Mouse (Mus musculus): ENCODE data around the gene Tenm3. TPM values are rescaled to one million over a fixed set of nuclear protein-coding genes. Genes with fewer than 3 reads are reported as not detected.

Tenm3 gene
- polyA plus RNA-seq, 1 experiment from 2014 or later, result 36.1 TPM

GRCm38 (mm10) chr8:48535833-48536232 lies 307.9 kb downstream of the Tenm3 start:
- Histone ChIP-seq H3K4me1 (ENCODE audit: control insufficient read depth, insufficient read depth, low read length) (no peaks in the 10 kb centered on the region), H3K27ac (ENCODE audit: low read depth, low read length) (no peak overlapping the region), H3K4me2 (ENCODE audit: low read depth) (no peak overlapping the region), H3K27me3 (ENCODE audit: control insufficient read depth, insufficient read depth, low read length) (no peaks in the 10 kb centered on the region), H3K4me3 (ENCODE audit: low read depth, low read length) (no peak overlapping the region), H3K36me3 (ENCODE audit: control insufficient read depth, insufficient read depth, low read length) (no peaks in the 10 kb centered on the region), H3K9me3 (ENCODE audit: control insufficient read depth, low read length) (no peaks in the 10 kb centered on the region), H3K9ac (ENCODE audit: low read length) (no peak overlapping the region)
- 91% methylated on average over 3 of the region's 3 CpGs for WGBS
- ATAC-seq (ENCODE audit: insufficient read depth, low FRiP score, low TSS enrichment) (no peak), DNase-seq (ENCODE audit: low spot score) (no peak)

- Histone ChIP-seq H3K4me3 (ENCODE audit: low read depth, low read length) (no peak overlapping the region), H3K27me3 (ENCODE audit: control insufficient read depth, insufficient read depth, low read length) (no peaks in the 10 kb centered on the region), H3K9ac (ENCODE audit: low read length) (no peak overlapping the region), H3K4me2 (ENCODE audit: low read depth) (no peak overlapping the region), H3K9me3 (ENCODE audit: control insufficient read depth, low read length) (no peaks in the 10 kb centered on the region), H3K27ac (ENCODE audit: low read depth, low read length) (no peak overlapping the region), H3K4me1 (ENCODE audit: control insufficient read depth, insufficient read depth, low read length) (no peaks in the 10 kb centered on the region), H3K36me3 (ENCODE audit: control insufficient read depth, insufficient read depth, low read length) (no peaks in the 10 kb centered on the region)
- DNase-seq (ENCODE audit: low spot score), result no peak
- 89% methylated on average over 5 of the region's 5 CpGs for WGBS
- ATAC-seq (ENCODE audit: insufficient read depth, low FRiP score, low TSS enrichment), result no peak
These were observed 312.0 kb downstream of the Tenm3 start for GRCm38 (mm10) chr8:48531795-48532194.

DNA sequence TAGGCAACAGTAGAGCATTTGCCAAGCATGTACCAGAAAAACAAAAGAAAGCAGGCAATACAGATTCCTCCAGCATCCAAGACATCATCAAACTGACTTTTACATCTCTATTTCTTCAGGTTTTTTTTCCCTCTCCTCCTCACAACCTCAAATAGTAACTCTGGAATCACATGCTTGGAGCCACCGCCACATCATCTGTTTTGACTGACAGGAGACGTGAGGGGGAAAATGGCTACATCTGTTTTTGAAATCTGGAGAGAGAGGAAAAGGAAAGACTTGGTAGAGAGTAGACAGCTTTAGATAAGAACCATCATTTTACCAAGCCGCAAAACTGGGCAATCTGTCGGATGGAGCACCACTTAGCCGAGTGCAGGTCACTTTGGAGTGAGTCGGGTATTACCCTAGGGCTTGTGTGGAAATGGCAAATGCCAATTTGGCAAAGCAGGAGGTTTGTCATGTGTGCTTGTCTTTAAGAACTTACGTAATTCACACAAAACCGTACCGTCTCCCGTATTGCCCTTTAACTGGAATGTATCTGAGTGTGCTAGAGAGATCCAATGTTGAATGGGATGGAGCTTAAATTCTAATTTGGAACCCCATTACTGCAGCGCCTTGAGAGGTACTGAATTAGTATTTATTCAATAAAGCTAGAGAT lies 312.7 kb downstream of the Tenm3 start:
- Histone ChIP-seq H3K36me3 (ENCODE audit: control insufficient read depth, insufficient read depth, low read length) (no peaks in the 10 kb centered on the region), H3K9me3 (ENCODE audit: control insufficient read depth, low read length) (no peaks in the 10 kb centered on the region), H3K4me1 (ENCODE audit: control insufficient read depth, insufficient read depth, low read length) (no peaks in the 10 kb centered on the region), H3K4me3 (ENCODE audit: low read depth, low read length) (no peak overlapping the region), H3K9ac (ENCODE audit: low read length) (no peak overlapping the region), H3K27ac (ENCODE audit: low read depth, low read length) (no peak overlapping the region), H3K27me3 (ENCODE audit: control insufficient read depth, insufficient read depth, low read length) (no peaks in the 10 kb centered on the region), H3K4me2 (ENCODE audit: low read depth) (no peak overlapping the region)
- ATAC-seq (ENCODE audit: insufficient read depth, low FRiP score, low TSS enrichment), result no peak
- WGBS, result 93% methylated on average over 11 of the region's 11 CpGs
- DNase-seq (ENCODE audit: low spot score), result no peak

DNA sequence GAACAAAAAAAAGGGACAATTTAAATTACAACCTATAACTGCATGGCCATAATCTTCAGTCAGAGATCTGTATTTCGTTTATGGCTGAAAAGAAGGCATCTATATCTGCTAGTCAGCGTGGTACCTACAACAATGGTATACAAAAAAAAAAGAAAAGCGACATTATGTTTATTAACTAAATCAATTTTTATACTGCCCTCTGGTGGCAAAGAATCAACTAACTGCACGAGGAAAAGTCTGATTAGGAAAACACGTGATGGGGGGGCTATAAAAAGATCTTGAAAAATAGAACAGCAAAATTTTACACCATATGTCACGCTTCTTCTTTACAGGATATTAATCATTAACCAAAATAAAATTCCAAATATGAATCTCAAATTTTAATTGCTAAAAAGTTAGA lies 316.3 kb downstream of the Tenm3 start:
- Histone ChIP-seq H3K27me3 (ENCODE audit: control insufficient read depth, insufficient read depth, low read length) (no peaks in the 10 kb centered on the region), H3K36me3 (ENCODE audit: control insufficient read depth, insufficient read depth, low read length) (no peaks in the 10 kb centered on the region), H3K4me2 (ENCODE audit: low read depth) (no peak overlapping the region), H3K4me3 (ENCODE audit: low read depth, low read length) (no peak overlapping the region), H3K9ac (ENCODE audit: low read length) (no peak overlapping the region), H3K4me1 (ENCODE audit: control insufficient read depth, insufficient read depth, low read length) (no peaks in the 10 kb centered on the region), H3K9me3 (ENCODE audit: control insufficient read depth, low read length) (no peaks in the 10 kb centered on the region), H3K27ac (ENCODE audit: low read depth, low read length) (no peak overlapping the region)
- DNase-seq (ENCODE audit: low spot score) (no peak), ATAC-seq (ENCODE audit: insufficient read depth, low FRiP score, low TSS enrichment) (no peak)
- WGBS, result 54% methylated on average over 6 of the region's 6 CpGs

GRCm38 (mm10) chr8:48522536-48523123 lies 321.1 kb downstream of the Tenm3 start:
- no peaks in the 10 kb centered on the region for H3K27me3 ChIP-seq (ENCODE audit: control insufficient read depth, insufficient read depth, low read length)
- no peak for DNase-seq (ENCODE audit: low spot score)
- no peaks in the 10 kb centered on the region for H3K9me3 ChIP-seq (ENCODE audit: control insufficient read depth, low read length)
- H3K27ac ChIP-seq (ENCODE audit: low read depth, low read length), result no peak overlapping the region
- no peaks in the 10 kb centered on the region for H3K4me1 ChIP-seq (ENCODE audit: control insufficient read depth, insufficient read depth, low read length)
- 92% methylated on average over 4 of the region's 4 CpGs for WGBS
- H3K4me2 ChIP-seq (ENCODE audit: low read depth), result no peak overlapping the region
- no peak overlapping the region for H3K4me3 ChIP-seq (ENCODE audit: low read depth, low read length)
- no peak overlapping the region for H3K9ac ChIP-seq (ENCODE audit: low read length)
- H3K36me3 ChIP-seq (ENCODE audit: control insufficient read depth, insufficient read depth, low read length), result no peaks in the 10 kb centered on the region
- ATAC-seq (ENCODE audit: insufficient read depth, low FRiP score, low TSS enrichment), result no peak

- WGBS, result 85% methylated on average over 8 of the region's 8 CpGs
- H3K36me3 ChIP-seq (ENCODE audit: control insufficient read depth, insufficient read depth, low read length), result no peaks in the 10 kb centered on the region
These were observed 321.7 kb downstream of the Tenm3 start for GRCm38 (mm10) chr8:48522004-48522403.

GRCm38 (mm10) chr8:48517431-48517830 lies 326.3 kb downstream of the Tenm3 start:
- Histone ChIP-seq H3K9me3 (ENCODE audit: control insufficient read depth, low read length) (no peaks in the 10 kb centered on the region), H3K4me1 (ENCODE audit: control insufficient read depth, insufficient read depth, low read length) (no peaks in the 10 kb centered on the region), H3K4me3 (ENCODE audit: low read depth, low read length) (no peak overlapping the region), H3K9ac (ENCODE audit: low read length) (no peak overlapping the region), H3K36me3 (ENCODE audit: control insufficient read depth, insufficient read depth, low read length) (no peaks in the 10 kb centered on the region), H3K27me3 (ENCODE audit: control insufficient read depth, insufficient read depth, low read length) (no peaks in the 10 kb centered on the region), H3K27ac (ENCODE audit: low read depth, low read length) (no peak overlapping the region), H3K4me2 (ENCODE audit: low read depth) (no peak overlapping the region)
- DNase-seq (ENCODE audit: low spot score) (no peak), ATAC-seq (ENCODE audit: insufficient read depth, low FRiP score, low TSS enrichment) (no peak)

More at GRCm38 (mm10) chr8:48522004-48522403, 321.7 kb downstream of the Tenm3 start:
- Histone ChIP-seq H3K4me2 (ENCODE audit: low read depth) (no peak overlapping the region), H3K9ac (ENCODE audit: low read length) (no peak overlapping the region), H3K4me3 (ENCODE audit: low read depth, low read length) (no peak overlapping the region), H3K4me1 (ENCODE audit: control insufficient read depth, insufficient read depth, low read length) (no peaks in the 10 kb centered on the region), H3K27ac (ENCODE audit: low read depth, low read length) (no peak overlapping the region), H3K27me3 (ENCODE audit: control insufficient read depth, insufficient read depth, low read length) (no peaks in the 10 kb centered on the region), H3K9me3 (ENCODE audit: control insufficient read depth, low read length) (no peaks in the 10 kb centered on the region)
- DNase-seq (ENCODE audit: low spot score), result no peak
- no peak for ATAC-seq (ENCODE audit: insufficient read depth, low FRiP score, low TSS enrichment)

DNA sequence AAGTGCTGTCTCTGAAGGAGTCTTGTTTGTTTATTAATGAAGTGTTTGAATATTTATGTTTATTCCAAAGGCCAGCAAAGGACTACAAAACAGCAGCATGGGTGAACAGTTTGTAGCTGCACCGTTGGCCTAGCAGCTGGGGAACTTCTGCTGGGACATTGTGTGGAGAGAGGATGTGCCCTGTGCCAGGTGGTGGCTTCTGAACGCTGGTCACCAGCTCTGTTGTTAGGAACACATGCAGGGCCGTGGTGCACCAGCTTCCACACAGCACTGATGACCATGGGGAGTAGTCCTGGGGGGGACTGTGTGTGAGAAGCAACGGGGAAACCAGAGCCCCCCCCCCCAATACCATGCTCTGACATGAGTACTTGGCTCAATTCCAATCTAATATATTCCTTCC lies 329.5 kb downstream of the Tenm3 start:
- H3K4me3 ChIP-seq (ENCODE audit: low read depth, low read length), result no peak overlapping the region
- H3K4me1 ChIP-seq (ENCODE audit: control insufficient read depth, insufficient read depth, low read length), result no peaks in the 10 kb centered on the region
- no peak overlapping the region for H3K27ac ChIP-seq (ENCODE audit: low read depth, low read length)
- no peaks in the 10 kb centered on the region for H3K27me3 ChIP-seq (ENCODE audit: control insufficient read depth, insufficient read depth, low read length)
- DNase-seq (ENCODE audit: low spot score) (no peak), ATAC-seq (ENCODE audit: insufficient read depth, low FRiP score, low TSS enrichment) (no peak)
- WGBS, result 90% methylated on average over 4 of the region's 4 CpGs
- H3K36me3 ChIP-seq (ENCODE audit: control insufficient read depth, insufficient read depth, low read length), result no peaks in the 10 kb centered on the region
- no peaks in the 10 kb centered on the region for H3K9me3 ChIP-seq (ENCODE audit: control insufficient read depth, low read length)
- no peak overlapping the region for H3K9ac ChIP-seq (ENCODE audit: low read length)
- H3K4me2 ChIP-seq (ENCODE audit: low read depth), result no peak overlapping the region

DNA sequence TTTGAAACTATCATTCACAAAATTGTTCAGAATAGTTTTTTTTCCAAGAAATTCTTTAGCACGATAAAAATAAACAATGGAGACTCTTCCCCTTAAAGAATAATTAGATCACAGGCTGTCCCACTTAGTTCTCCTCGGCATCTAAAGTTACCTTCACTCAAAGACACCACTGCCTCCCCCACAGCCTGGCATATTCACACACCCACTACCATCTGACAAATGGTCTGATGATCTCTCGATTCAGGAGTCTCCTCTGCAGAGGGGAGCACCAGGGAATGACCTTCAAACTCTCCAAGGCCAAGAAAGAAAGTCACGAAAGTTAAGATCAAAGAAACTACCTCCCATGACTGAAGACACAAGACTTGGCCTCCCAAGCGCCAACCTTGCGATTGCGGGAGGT lies 329.9 kb downstream of the Tenm3 start:
- DNase-seq (ENCODE audit: low spot score), result no peak
- Histone ChIP-seq H3K27ac (ENCODE audit: low read depth, low read length) (no peak overlapping the region), H3K4me1 (ENCODE audit: control insufficient read depth, insufficient read depth, low read length) (peaks cover 2% of the 10 kb centered on the region; the same call in 1 of the 2 replicates), H3K9ac (ENCODE audit: low read length) (no peak overlapping the region), H3K4me2 (ENCODE audit: low read depth) (no peak overlapping the region), H3K4me3 (ENCODE audit: low read depth, low read length) (no peak overlapping the region), H3K9me3 (ENCODE audit: control insufficient read depth, low read length) (no peaks in the 10 kb centered on the region), H3K36me3 (ENCODE audit: control insufficient read depth, insufficient read depth, low read length) (no peaks in the 10 kb centered on the region), H3K27me3 (ENCODE audit: control insufficient read depth, insufficient read depth, low read length) (no peaks in the 10 kb centered on the region)
- WGBS, result 91% methylated on average over 7 of the region's 7 CpGs
- ATAC-seq (ENCODE audit: insufficient read depth, low FRiP score, low TSS enrichment), result no peak
